Mouse (Mus musculus): ENCODE measurements around the gene Zfp335. TPM values are rescaled to one million over a fixed set of nuclear protein-coding genes. Genes with fewer than 3 reads are reported as not detected.

The Zfp335 gene
- total and polyA plus RNA-seq, 2 experiments from 2014 or later, result 3.7 to 18.0 TPM

DNA sequence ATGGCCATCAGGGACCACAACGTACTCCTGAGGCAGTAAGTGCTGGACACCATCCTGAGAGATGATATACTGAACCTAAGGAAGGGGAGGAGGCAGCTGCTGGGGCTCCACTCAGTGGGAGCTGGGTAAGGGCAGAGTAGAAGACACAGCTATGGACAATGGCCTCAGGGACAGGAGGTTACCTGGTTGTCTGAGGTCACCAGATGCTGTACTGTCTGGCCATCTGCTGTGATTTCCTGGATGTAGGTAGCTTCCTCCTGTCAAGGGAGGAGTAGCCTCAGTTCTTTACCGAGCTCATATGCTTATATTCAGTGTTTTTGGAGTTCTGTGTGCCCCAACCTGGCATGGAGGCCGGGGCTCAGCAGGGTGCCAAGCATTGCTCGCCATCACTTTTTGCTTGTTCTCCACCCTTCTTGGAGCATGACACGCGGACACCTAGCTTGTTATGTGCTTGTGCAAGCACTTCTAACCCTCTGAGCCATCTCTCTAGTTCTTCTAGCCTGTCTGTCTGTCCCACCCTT, 18.8 kb downstream of the Zfp335 start:
- H3K27me3 ChIP-seq (ENCODE audit: control insufficient read depth, insufficient read depth, low read length), result no peaks in the 10 kb centered on the region
- ATAC-seq (ENCODE audit: insufficient read depth, low read depth) (no peak), DNase-seq (ENCODE audit: low spot score) (no peak)
- H3K4me1 ChIP-seq (ENCODE audit: control insufficient read depth, insufficient read depth), result no peaks in the 10 kb centered on the region
- peaks cover 99% of the 10 kb centered on the region for H3K36me3 ChIP-seq (replicated peaks; ENCODE audit: control insufficient read depth, insufficient read depth, low read length)
- no peaks in the 10 kb centered on the region for H3K9me3 ChIP-seq (replicated peaks; ENCODE audit: control insufficient read depth, low read length)
- 86% methylated on average over 6 of the region's 6 CpGs for WGBS
- H3K4me2 ChIP-seq (ENCODE audit: low read depth, low read length), result no peak overlapping the region
- no peak overlapping the region for H3K4me3 ChIP-seq (ENCODE audit: low read depth, low read length)
- no peak overlapping the region for H3K9ac ChIP-seq (replicated peaks; ENCODE audit: low read depth, low read length)
- H3K27ac ChIP-seq (ENCODE audit: low read depth), result no peak overlapping the region
- TF ChIP-seq CTCF (IDR thresholded peaks at IDR 0.05; ENCODE audit: low read depth) (no peak), EP300 (IDR thresholded peaks at IDR 0.05; ENCODE audit: low read depth) (no peak)

DNA sequence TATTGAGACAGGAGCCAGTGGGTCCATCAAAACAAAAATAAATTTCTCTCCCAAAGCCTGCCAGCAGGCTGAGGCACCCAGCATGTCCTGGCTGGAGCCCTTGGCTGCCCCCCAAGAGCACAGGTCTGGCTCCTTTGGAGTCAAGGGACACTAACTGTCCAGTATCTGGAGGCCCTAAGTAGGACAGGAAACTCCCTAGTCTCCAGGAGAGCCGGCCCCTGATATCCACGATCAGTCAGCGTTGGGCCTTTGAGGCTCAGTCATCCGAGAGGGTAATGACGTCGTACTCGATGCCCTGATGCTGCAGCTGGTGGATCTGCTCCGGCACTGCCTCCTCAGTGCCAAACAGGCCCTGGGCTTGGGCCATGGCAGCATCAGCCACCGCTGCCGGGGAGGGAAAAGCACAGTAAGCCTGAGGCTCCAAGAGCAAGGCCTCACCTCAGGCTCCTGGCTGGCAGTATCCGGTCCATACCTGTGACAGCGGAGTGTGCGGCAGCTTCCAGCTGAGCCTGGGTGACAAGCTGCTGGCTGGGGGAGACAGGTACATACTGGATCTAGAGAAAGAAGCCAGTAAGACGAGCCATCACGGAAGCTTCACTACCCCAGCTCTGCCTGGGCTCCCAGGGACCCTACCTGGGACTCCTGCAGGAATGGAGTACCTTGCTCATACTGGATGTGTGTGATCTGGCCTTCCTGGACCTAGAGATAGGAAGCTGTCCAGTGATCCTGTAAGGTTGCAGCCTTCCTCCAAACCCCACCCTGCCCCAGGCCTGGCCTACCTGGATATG, 19.5 kb downstream of the Zfp335 start:
- H3K36me3 ChIP-seq (replicated peaks; ENCODE audit: control insufficient read depth, insufficient read depth, low read length), result peaks cover 99% of the 10 kb centered on the region
- H3K4me1 ChIP-seq (ENCODE audit: control insufficient read depth, insufficient read depth), result no peaks in the 10 kb centered on the region
- 76% methylated on average over 15 of the region's 15 CpGs for WGBS
- H3K9me3 ChIP-seq (replicated peaks; ENCODE audit: control insufficient read depth, low read length), result no peaks in the 10 kb centered on the region
- H3K27ac ChIP-seq (ENCODE audit: low read depth), result no peak overlapping the region
- H3K4me2 ChIP-seq (ENCODE audit: low read depth, low read length), result no peak overlapping the region
- TF ChIP-seq EP300 (IDR thresholded peaks at IDR 0.05; ENCODE audit: low read depth) (no peak), CTCF (IDR thresholded peaks at IDR 0.05; ENCODE audit: low read depth) (no peak)
- H3K27me3 ChIP-seq (ENCODE audit: control insufficient read depth, insufficient read depth, low read length), result no peaks in the 10 kb centered on the region
- no peak overlapping the region for H3K4me3 ChIP-seq (ENCODE audit: low read depth, low read length)
- ATAC-seq (ENCODE audit: insufficient read depth, low read depth), result no peak
- DNase-seq (ENCODE audit: low spot score), result no peak
- H3K9ac ChIP-seq (replicated peaks; ENCODE audit: low read depth, low read length), result no peak overlapping the region

DNA sequence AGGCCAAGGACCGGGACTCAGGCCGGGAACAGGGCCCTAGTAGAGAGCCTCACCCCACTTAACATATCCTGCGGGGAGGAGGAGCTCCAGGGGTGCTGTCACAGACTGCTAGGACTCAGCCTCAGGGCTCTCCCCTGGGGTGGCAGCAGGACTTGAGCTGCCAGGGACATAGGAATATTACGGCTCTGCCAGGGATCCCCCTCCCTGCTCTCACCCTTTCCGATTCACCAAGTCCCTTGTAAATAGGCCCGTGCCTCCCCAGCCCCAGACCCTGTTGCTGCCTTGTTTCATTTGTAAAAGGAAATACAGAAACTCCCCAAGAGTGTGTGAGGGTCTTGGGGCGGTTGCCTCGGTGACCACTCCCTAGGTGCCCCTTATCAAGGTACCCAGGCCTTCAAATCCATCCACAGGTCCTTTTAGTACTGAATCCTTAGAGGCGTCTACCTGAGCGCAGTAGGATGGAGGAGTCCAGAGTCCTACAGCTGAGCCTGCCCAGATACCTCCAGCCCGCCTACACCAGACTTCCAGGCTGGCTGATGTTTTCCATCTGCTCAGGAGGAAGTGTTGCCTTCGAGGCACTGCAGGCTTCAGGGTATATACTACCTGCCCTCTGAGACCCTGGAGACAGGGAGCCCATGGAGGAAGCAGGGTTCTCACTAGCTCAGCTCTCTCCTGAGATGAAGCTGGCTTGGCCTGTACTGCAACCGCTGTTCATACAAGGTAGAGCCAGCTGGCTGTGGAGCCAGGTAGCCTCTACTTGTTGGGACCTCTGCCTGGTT, 20.3 kb downstream of the Zfp335 start:
- ATAC-seq (ENCODE audit: insufficient read depth, low read depth) (no peak), DNase-seq (ENCODE audit: low spot score) (no peak)
- Histone ChIP-seq H3K4me3 (ENCODE audit: low read depth, low read length) (no peak overlapping the region), H3K9me3 (replicated peaks; ENCODE audit: control insufficient read depth, low read length) (no peaks in the 10 kb centered on the region), H3K9ac (replicated peaks; ENCODE audit: low read depth, low read length) (no peak overlapping the region), H3K4me1 (ENCODE audit: control insufficient read depth, insufficient read depth) (no peaks in the 10 kb centered on the region), H3K27me3 (ENCODE audit: control insufficient read depth, insufficient read depth, low read length) (no peaks in the 10 kb centered on the region), H3K27ac (ENCODE audit: low read depth) (no peak overlapping the region), H3K4me2 (ENCODE audit: low read depth, low read length) (no peak overlapping the region), H3K36me3 (replicated peaks; ENCODE audit: control insufficient read depth, insufficient read depth, low read length) (peaks cover 100% of the 10 kb centered on the region)
- TF ChIP-seq CTCF (IDR thresholded peaks at IDR 0.05; ENCODE audit: low read depth) (no peak), EP300 (IDR thresholded peaks at IDR 0.05; ENCODE audit: low read depth) (no peak)
- WGBS, result 82% methylated on average over 13 of the region's 13 CpGs

DNA sequence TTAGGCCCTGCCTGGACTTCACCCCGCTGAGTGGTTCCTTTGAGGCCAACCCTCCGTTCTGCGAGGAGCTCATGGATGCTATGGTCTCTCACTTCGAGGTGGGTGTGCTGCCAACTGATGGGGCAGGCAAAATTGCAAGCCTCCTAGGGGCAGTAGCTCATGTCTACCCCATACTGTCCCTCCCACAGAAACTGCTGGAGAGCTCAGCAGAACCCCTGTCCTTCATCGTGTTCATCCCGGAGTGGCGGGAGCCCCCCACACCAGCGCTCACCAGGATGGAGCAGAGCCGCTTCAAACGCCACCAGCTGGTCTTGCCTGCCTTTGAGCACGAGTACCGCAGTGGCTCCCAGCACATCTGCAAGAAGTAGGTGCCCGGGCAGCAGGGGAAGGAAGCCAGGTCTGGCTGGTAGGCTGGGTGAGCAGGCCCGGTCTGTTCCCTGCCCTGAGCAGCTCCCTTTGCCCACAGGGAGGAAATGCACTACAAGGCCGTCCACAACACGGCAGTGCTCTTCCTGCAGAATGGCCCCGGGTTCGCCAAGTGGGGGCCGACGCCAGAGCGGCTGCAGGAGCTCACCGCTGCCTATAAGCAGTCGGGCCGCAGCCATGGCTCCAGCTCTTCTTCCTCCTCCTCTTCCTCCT, 21.0 kb downstream of the Zfp335 start:
- 84% methylated on average over 24 of the region's 24 CpGs for WGBS
- TF ChIP-seq CTCF (IDR thresholded peaks at IDR 0.05; ENCODE audit: low read depth), result no peak
- TF ChIP-seq EP300 (IDR thresholded peaks at IDR 0.05; ENCODE audit: low read depth), result no peak
- H3K9me3 ChIP-seq (replicated peaks; ENCODE audit: control insufficient read depth, low read length), result no peaks in the 10 kb centered on the region
- H3K4me1 ChIP-seq (ENCODE audit: control insufficient read depth, insufficient read depth), result no peaks in the 10 kb centered on the region
- no peak for ATAC-seq (ENCODE audit: insufficient read depth, low read depth)
- H3K36me3 ChIP-seq (replicated peaks; ENCODE audit: control insufficient read depth, insufficient read depth, low read length), result peaks cover 99% of the 10 kb centered on the region
- H3K27ac ChIP-seq (ENCODE audit: low read depth), result no peak overlapping the region
- no peak overlapping the region for H3K4me2 ChIP-seq (ENCODE audit: low read depth, low read length)
- no peaks in the 10 kb centered on the region for H3K27me3 ChIP-seq (ENCODE audit: control insufficient read depth, insufficient read depth, low read length)
- no peak overlapping the region for H3K4me3 ChIP-seq (ENCODE audit: low read depth, low read length)
- H3K9ac ChIP-seq (replicated peaks; ENCODE audit: low read depth, low read length), result no peak overlapping the region
- no peak for DNase-seq (ENCODE audit: low spot score)

DNA sequence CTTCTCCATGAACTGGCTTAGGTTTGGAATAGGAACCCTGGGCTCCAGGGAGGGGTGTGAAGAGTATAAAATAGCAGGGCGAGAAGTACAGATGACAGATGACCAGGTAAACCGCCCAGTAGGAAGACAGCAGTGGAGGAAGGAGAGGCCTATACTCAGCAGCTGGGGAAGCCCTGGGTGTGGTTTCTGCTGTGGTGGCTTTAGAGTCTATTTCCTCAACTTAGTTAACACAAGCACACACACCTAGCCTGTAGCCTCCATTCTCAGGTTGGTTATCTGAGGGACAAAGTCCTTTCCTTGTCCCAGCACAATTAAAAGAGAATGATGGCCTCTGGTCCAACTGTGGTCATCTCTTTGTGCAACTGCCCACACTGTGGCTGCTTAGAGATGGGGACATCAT, 21.6 kb downstream of the Zfp335 start:
- WGBS, result 85% methylated on average over 2 of the region's 2 CpGs
- H3K4me1 ChIP-seq (ENCODE audit: control insufficient read depth, insufficient read depth), result no peaks in the 10 kb centered on the region
- H3K4me2 ChIP-seq (ENCODE audit: low read depth, low read length), result no peak overlapping the region
- no peak for ATAC-seq (ENCODE audit: insufficient read depth, low read depth)
- no peaks in the 10 kb centered on the region for H3K9me3 ChIP-seq (replicated peaks; ENCODE audit: control insufficient read depth, low read length)
- no peaks in the 10 kb centered on the region for H3K27me3 ChIP-seq (ENCODE audit: control insufficient read depth, insufficient read depth, low read length)
- no peak overlapping the region for H3K4me3 ChIP-seq (ENCODE audit: low read depth, low read length)
- H3K27ac ChIP-seq (ENCODE audit: low read depth), result no peak overlapping the region
- H3K9ac ChIP-seq (replicated peaks; ENCODE audit: low read depth, low read length), result no peak overlapping the region
- TF ChIP-seq EP300 (IDR thresholded peaks at IDR 0.05; ENCODE audit: low read depth), result no peak
- TF ChIP-seq CTCF (IDR thresholded peaks at IDR 0.05; ENCODE audit: low read depth), result no peak
- no peak for DNase-seq (ENCODE audit: low spot score)
- H3K36me3 ChIP-seq (replicated peaks; ENCODE audit: control insufficient read depth, insufficient read depth, low read length), result peaks cover 99% of the 10 kb centered on the region

Data from heart, postnatal 0 days (tissue).